Mouse (Mus musculus) effector memory CD4-positive, alpha-beta T cell, adult 5 months (primary cell): ENCODE data around the gene Frmd4b. TPM values are rescaled to one million over a fixed set of nuclear protein-coding genes. Genes with fewer than 3 reads are reported as not detected.

Experiments used
- polyA plus RNA-seq: library from polyadenylated mRNA; unstranded; fragments of 100-300 nt; shearing (Covaris generic); gene quantifications from one replicate; pipeline ENCODE4 v1.2.1, GENCODE M21; 2017

Frmd4b gene
- 13.1 TPM for polyA plus RNA-seq

GRCm38 (mm10) chr6:97617266-97617743 lies at the start of gene Frmd4b:
TSS of gene Frmd4b (minus strand) at chr6:97617541.

GRCm38 (mm10) chr6:97252711-97253221 lies 364.6 kb downstream of the Frmd4b start, which contains the start of gene Lmod3:
TSS of gene Lmod3 (minus strand) at chr6:97252759.

Other genes starting within 250 kb of the Frmd4b start
- gene Mitf, start 189.5 kb upstream of the Frmd4b start, polyA plus RNA-seq: 0.40 TPM